Mouse (Mus musculus) olfactory bulb, adult 2 months (tissue): ENCODE data around the gene Xpc.

ENCODE experiments used
- CTCF ChIP-seq: fragments of 200-500 bp; IDR thresholded peaks from 2 replicates; pipeline ENCODE4 v1.5.1; 2012; ENCODE audit warnings: low read depth, mild to moderate bottlenecking, low read length, moderate library complexity; ENCODE audit not compliant: insufficient read depth
- POLR2A ChIP-seq: fragments of 200-500 bp; IDR thresholded peaks from 2 replicates; pipeline ENCODE4 v1.6.1; 2012; ENCODE audit warnings: mild to moderate bottlenecking, low read depth, low read length, moderate library complexity; ENCODE audit not compliant: insufficient read depth

GRCm38 (mm10) chr6:91527227-91527860, 11.7 kb upstream of the Xpc start:
- no peak for TF ChIP-seq POLR2A
- TF ChIP-seq CTCF: no peak
